Mouse (Mus musculus) spleen, postnatal 10 days (tissue): ENCODE data around the gene Nxpe5.

Source experiments
- DNase-seq, 2 experiments: peaks; one replicate each; pipeline ENCODE4 v3.0.0; 2021 to 2022; ENCODE audit warnings: low spot score in 2 of 2

Nxpe5 gene

GRCm38 (mm10) chr5:138277994-138278393, 52.3 kb downstream of the Nxpe5 start:
- DNase-seq, result no peak

- peak; percentile 68 to 86 for DNase-seq
Observed at GRCm38 (mm10) chr5:138279585-138280424, 54.1 kb downstream of the Nxpe5 start, which contains the start of the genes Gm43720, Gpc2 and Stag3. Gene Gm43720 (minus strand): TSS chr5:138279958. Gene Gpc2 (minus strand): TSS chr5:138280005. Gene Stag3 (plus strand): TSS chr5:138280240.

DNA sequence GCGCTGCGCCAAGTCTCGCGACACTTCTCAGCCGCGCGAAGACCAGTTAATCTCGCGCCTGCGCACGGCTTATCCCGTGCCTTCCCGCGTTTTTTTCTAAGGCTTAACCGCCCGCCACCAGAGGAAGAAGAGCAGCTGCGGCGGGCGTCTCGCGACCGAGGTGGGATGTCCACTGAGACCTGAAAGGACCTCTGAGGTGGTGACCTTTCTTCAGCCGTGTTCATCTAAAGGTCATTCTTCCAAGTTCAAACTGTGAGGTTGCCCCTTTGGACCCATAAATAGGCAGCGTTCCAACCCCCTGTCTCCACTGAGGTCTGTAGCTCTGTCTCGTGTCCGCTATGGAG, 54.7 kb downstream of the Nxpe5 start:
- no peak for DNase-seq

DNA sequence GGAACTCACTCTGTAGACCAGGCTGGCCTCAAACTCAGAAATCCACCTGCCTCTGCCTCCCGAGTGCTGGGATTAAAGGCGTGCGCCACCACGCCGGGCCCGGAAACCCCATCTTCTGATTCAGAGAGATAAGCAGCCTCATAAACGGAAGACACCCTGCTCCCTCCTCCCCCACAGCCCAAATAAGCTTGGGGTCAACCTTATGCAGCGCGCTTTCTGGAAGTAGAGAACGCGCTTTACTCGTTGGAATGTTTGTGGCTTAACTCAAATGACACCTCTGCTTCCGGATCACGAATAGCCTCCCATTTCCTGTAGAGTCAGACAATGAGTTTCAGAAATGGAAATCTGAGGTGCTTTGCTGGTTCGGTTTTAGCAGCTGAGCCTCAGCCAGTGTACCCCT, 55.1 kb downstream of the Nxpe5 start:
- DNase-seq, result no peak

- DNase-seq, result no peak
Observed at GRCm38 (mm10) chr5:138281798-138282197, 56.1 kb downstream of the Nxpe5 start.

GRCm38 (mm10) chr5:138283540-138283939, 57.8 kb downstream of the Nxpe5 start:
- no peak for DNase-seq

DNA sequence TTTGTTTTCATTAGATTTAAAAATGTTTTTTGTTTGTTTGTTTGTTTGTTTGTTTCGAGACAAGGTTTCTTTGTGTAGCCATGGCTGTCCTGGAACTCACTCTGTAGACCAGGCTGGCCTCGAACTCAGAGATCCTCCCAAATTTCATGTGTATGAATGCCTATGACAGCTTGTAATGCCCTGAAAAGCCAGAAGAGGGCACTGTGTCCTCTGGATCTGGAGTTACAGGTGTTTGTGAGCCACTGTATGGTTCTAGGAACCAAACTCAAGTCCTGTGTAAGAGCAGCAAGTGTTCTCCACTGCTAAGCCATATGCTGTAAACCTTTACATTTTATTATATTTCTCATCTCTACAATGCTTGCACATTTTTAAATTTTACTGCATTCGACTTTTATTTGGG, 62.2 kb downstream of the Nxpe5 start:
- DNase-seq, result peak in 1 of 2 experiments; percentile 51

- no peak for DNase-seq
Observed at GRCm38 (mm10) chr5:138291638-138292037, 65.9 kb downstream of the Nxpe5 start.

DNA sequence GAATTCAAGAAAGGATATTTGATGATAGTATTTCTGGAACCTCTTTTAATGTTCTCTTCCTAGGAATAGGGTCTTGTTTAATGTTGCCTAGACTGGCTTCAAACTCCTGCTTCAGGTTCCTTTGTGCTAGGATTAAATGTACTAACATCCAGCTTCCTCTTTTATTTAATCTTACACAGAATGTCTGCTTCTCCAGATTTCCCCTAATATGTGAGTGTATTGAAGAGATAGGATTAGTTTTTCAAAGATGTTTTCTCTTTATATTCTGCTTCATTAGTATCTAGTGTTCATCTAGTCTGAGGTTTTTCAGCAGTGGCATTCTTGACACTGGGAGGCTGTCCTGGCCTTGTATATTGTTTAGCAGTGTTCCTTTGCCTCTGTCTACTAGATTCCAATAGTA, 68.5 kb downstream of the Nxpe5 start:
- DNase-seq, result no peak

DNA sequence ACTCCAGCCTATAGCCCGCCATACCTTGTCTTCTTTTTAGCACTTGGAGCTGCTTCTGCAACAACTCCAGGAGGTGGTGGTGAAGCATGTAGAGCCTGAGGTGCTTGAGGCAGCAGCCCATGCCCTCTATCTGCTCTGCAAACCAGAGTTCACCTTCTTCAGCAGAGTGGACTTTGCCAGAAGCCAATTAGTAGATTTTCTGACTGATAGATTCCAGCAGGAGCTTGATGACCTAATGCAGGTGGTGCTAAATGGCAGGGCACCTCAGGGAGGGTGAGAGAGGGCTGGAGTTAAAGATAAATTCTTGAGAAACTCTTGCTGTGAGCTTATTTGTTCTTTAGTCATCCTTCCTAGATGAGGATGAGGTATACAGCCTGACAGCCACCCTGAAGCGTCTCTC, 73.9 kb downstream of the Nxpe5 start:
- no peak for DNase-seq
